Mouse (Mus musculus) neural tube, embryonic 14.5 days (tissue): ENCODE data around the gene Tbce. TPM values are rescaled to one million over a fixed set of nuclear protein-coding genes. Genes with fewer than 3 reads are reported as not detected.
A peak's percentile ranks its signal among the peaks of the same experiment; 100 is the strongest.
"Not testable (repeated sequence)": the region's sequence is repeated elsewhere in the genome, so short reads cannot be mapped to it uniquely, and the experiment has no call there.

Source experiments
- ATAC-seq: fragments of 200-750 bp; cut with Nextera tagmentation; 2 replicates; pipeline ENCODE4 v1.8.0; 2017; ENCODE audit warnings: low read depth, mild to moderate bottlenecking, moderate TSS enrichment, moderate library complexity
- H3K27ac ChIP-seq: fragments of 300-500 bp; sonication (generic); 2 replicates; pipeline ENCODE4 v1.5.1; 2014; ENCODE audit warnings: low read depth, mild to moderate bottlenecking, control low read depth, low read length, moderate library complexity, mixed read lengths
- H3K27me3 ChIP-seq: fragments of 300-500 bp; sonication (generic); 2 replicates; pipeline ENCODE4 v1.6.1; 2014; ENCODE audit warnings: low read length; ENCODE audit not compliant: control insufficient read depth, insufficient read depth
- H3K36me3 ChIP-seq: fragments of 300-500 bp; sonication (generic); 2 replicates; pipeline ENCODE4 v1.6.1; 2014; ENCODE audit warnings: low read length, mixed read lengths; ENCODE audit not compliant: control insufficient read depth, insufficient read depth
- H3K4me1 ChIP-seq: fragments of 300-500 bp; sonication (generic); 2 replicates; pipeline ENCODE4 v1.6.1; 2014; ENCODE audit warnings: low read length; ENCODE audit not compliant: control insufficient read depth, insufficient read depth
- H3K4me2 ChIP-seq: fragments of 300-500 bp; sonication (generic); 2 replicates; pipeline ENCODE4 v1.6.1; 2014; ENCODE audit warnings: mild to moderate bottlenecking, low read depth, low read length, control low read depth
- H3K4me3 ChIP-seq: fragments of 300-500 bp; sonication (generic); 2 replicates; pipeline ENCODE4 v1.5.1; 2014; ENCODE audit warnings: low read depth, low read length, control low read depth, mixed read lengths
- H3K9ac ChIP-seq: fragments of 300-500 bp; sonication (generic); replicated peaks from 2 replicates; pipeline ENCODE4 v1.6.1; 2014; ENCODE audit warnings: low read depth, mild to moderate bottlenecking, control low read depth, low read length, mixed read lengths
- H3K9me3 ChIP-seq: fragments of 300-500 bp; sonication (generic); 2 replicates; pipeline ENCODE4 v1.6.1; 2016; ENCODE audit warnings: low read length; ENCODE audit not compliant: control insufficient read depth
- WGBS: fragments of 180-500 bp; shearing (Covaris S2); extraction: QIAGEN DNeasy Blood & Tissue Kit; methylation state at CpG from one replicate; pipeline ENCODE4 v1.1.7; 2014; 5-methylcytosine and 5-hydroxymethylcytosine counted together
- polyA plus RNA-seq: library from polyadenylated mRNA; unstranded; fragments of >200 nt; fragmentation: Nextera tagmentation; extraction: Ambion mirVana; gene quantifications from 2 replicates; pipeline ENCODE4 v1.2.1, GENCODE M21; 2014

Tbce gene
- polyA plus RNA-seq, 1 experiment from 2014 or later, result 126 TPM

GRCm38 (mm10) chr13:14040186-14040585, 748 bp upstream of the Tbce start:
- H3K36me3 ChIP-seq, result no peaks in the 10 kb centered on the region
- WGBS, result 16% methylated on average over 5 of the region's 5 CpGs
- ATAC-seq, result no peak

GRCm38 (mm10) chr13:14038911-14039291, 537 bp downstream of the Tbce start:
- H3K4me2 ChIP-seq, result peak overlapping the region; percentile 78
- no peaks in the 10 kb centered on the region for H3K36me3 ChIP-seq
- H3K27me3 ChIP-seq, result no peaks in the 10 kb centered on the region
- peak overlapping the region; percentile 97 for H3K27ac ChIP-seq
- H3K9me3 ChIP-seq, result no peaks in the 10 kb centered on the region
- ATAC-seq, result peak; percentile 64
- peaks cover 8% of the 10 kb centered on the region for H3K4me1 ChIP-seq
- peak overlapping the region; percentile 67 for H3K4me3 ChIP-seq
- H3K9ac ChIP-seq, result peak overlapping the region; percentile 65
- WGBS, result 2% methylated on average over 8 of the region's 8 CpGs

More at GRCm38 (mm10) chr13:14040186-14040585, 748 bp upstream of the Tbce start:
- peak overlapping the region; percentile 78 for H3K4me2 ChIP-seq
- H3K27me3 ChIP-seq, result no peaks in the 10 kb centered on the region
- no peaks in the 10 kb centered on the region for H3K9me3 ChIP-seq
- peak overlapping the region; percentile 65; the same call in 1 of the 2 replicates for H3K9ac ChIP-seq
- H3K4me3 ChIP-seq, result peak overlapping the region; percentile 67; the same call in 1 of the 2 replicates
- peaks cover 8% of the 10 kb centered on the region for H3K4me1 ChIP-seq
- peak overlapping the region; percentile 18; the same call in 1 of the 2 replicates for H3K27ac ChIP-seq

- no peak for ATAC-seq
- 89% methylated on average over 11 of the region's 11 CpGs for whole genome bisulfite sequencing
- Histone ChIP-seq H3K27ac (no peak overlapping the region), H3K36me3 (no peaks in the 10 kb centered on the region), H3K9me3 (no peaks in the 10 kb centered on the region), H3K4me1 (peaks cover 8% of the 10 kb centered on the region), H3K4me2 (no peak overlapping the region), H3K9ac (no peak overlapping the region), H3K27me3 (no peaks in the 10 kb centered on the region), H3K4me3 (no peak overlapping the region)
Measured at GRCm38 (mm10) chr13:14035875-14036630, 3.4 kb downstream of the Tbce start.

- not testable (repeated sequence) for H3K36me3 ChIP-seq, H3K27me3 ChIP-seq, H3K4me2 ChIP-seq, H3K4me3 ChIP-seq, H3K9ac ChIP-seq, H3K4me1 ChIP-seq, H3K27ac ChIP-seq, H3K9me3 ChIP-seq, ATAC-seq
- WGBS, result 94% methylated on average over 3 of the region's 3 CpGs
Measured at GRCm38 (mm10) chr13:14035352-14035751, 4.1 kb downstream of the Tbce start.

- ATAC-seq, result no peak
- H3K9ac ChIP-seq, result no peak overlapping the region
- H3K9me3 ChIP-seq, result no peaks in the 10 kb centered on the region
- no peaks in the 10 kb centered on the region for H3K36me3 ChIP-seq
- H3K4me2 ChIP-seq, result no peak overlapping the region
- H3K27me3 ChIP-seq, result no peaks in the 10 kb centered on the region
- H3K4me3 ChIP-seq, result no peak overlapping the region
- H3K27ac ChIP-seq, result no peak overlapping the region
- H3K4me1 ChIP-seq, result peaks cover 3% of the 10 kb centered on the region; the same call in 1 of the 2 replicates
Measured at GRCm38 (mm10) chr13:14034073-14034348, 5.4 kb downstream of the Tbce start.

- Histone ChIP-seq H3K4me1 (peaks cover 3% of the 10 kb centered on the region; the same call in 1 of the 2 replicates), H3K9ac (no peak overlapping the region), H3K4me2 (no peak overlapping the region), H3K4me3 (no peak overlapping the region), H3K27me3 (no peaks in the 10 kb centered on the region), H3K9me3 (no peaks in the 10 kb centered on the region), H3K27ac (no peak overlapping the region), H3K36me3 (no peaks in the 10 kb centered on the region)
- WGBS, result 93% methylated on average over 5 of the region's 5 CpGs
- no peak for ATAC-seq
Measured at GRCm38 (mm10) chr13:14033309-14034072, 5.9 kb downstream of the Tbce start.

- ATAC-seq, result no peak
- Histone ChIP-seq H3K27me3 (no peaks in the 10 kb centered on the region), H3K27ac (no peak overlapping the region), H3K4me2 (no peak overlapping the region), H3K9ac (no peak overlapping the region), H3K4me3 (no peak overlapping the region), H3K36me3 (peaks cover 17% of the 10 kb centered on the region), H3K9me3 (no peaks in the 10 kb centered on the region), H3K4me1 (no peaks in the 10 kb centered on the region)
- WGBS, result 96% methylated on average over 6 of the region's 6 CpGs
Measured at GRCm38 (mm10) chr13:14026154-14026820, 13.2 kb downstream of the Tbce start.

GRCm38 (mm10) chr13:14025554-14025953, 13.9 kb downstream of the Tbce start:
- H3K4me1 ChIP-seq, result no peaks in the 10 kb centered on the region
- H3K27ac ChIP-seq, result no peak overlapping the region
- H3K27me3 ChIP-seq, result no peaks in the 10 kb centered on the region
- no peak overlapping the region for H3K4me2 ChIP-seq
- H3K9me3 ChIP-seq, result no peaks in the 10 kb centered on the region
- no peak overlapping the region for H3K9ac ChIP-seq
- peaks cover 17% of the 10 kb centered on the region for H3K36me3 ChIP-seq
- 90% methylated on average over 6 of the region's 6 CpGs for WGBS
- no peak for ATAC-seq
- H3K4me3 ChIP-seq, result no peak overlapping the region

- not testable (repeated sequence) for H3K9me3 ChIP-seq, H3K9ac ChIP-seq, H3K4me3 ChIP-seq, H3K27me3 ChIP-seq, H3K27ac ChIP-seq, H3K4me1 ChIP-seq, H3K4me2 ChIP-seq, ATAC-seq
- peaks cover 11% of the 10 kb centered on the region; the same call in 1 of the 2 replicates for H3K36me3 ChIP-seq
- WGBS, result 82% methylated on average over 8 of the region's 12 CpGs
Measured at GRCm38 (mm10) chr13:14021417-14021816, 18.0 kb downstream of the Tbce start.
